Mouse (Mus musculus) testis, postnatal 14 days (tissue): Measurements from ENCODE around the gene H2afv.
"Not testable (repeated sequence)": the region's sequence is repeated elsewhere in the genome, so short reads cannot be mapped to it uniquely, and the experiment has no call there.

Experiments used
- DNase-seq: peaks from one replicate; pipeline ENCODE4 v3.0.0; 2021; ENCODE audit warnings: low spot score

The H2afv gene

DNA sequence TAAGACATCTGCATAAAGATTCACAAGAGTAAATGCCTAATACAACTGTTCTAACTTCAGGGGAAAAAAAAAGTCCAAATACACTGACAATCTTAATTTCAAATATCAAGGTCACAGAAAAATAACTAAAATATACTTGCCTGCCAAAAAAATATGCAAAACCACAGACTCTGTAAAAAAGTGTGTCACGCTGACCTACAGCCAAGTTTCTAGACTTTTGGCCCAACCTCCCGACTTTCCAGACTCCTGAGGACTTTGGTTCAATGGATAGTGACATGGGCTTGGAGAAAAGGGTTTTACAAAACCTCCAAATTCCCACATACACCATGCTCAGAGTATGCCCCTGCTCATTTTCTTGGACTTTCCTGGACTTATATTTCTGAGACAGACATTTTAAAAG is 24.3 kb upstream of the H2afv start:
- DNase-seq, result no peak

DNA sequence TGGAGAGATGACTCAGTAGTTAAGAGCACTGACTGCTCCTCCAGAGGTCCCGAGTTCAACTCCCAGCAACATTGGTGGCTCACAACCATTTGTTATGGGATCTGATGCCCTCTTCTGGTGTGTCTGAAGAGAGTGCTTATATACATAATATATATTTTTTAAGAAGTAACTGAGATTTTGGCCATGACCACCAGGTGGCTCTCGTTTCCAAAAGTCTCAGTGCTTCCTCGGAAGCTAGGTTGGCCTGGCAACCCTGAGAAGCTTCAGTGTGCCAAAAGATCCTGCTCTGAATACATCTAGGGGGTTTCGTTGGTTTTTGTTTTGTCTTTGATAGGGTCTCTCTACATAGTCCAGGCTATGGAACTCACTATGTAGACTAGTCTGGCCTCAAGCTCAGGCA is 20.9 kb upstream of the H2afv start:
- no peak for DNase-seq

DNA sequence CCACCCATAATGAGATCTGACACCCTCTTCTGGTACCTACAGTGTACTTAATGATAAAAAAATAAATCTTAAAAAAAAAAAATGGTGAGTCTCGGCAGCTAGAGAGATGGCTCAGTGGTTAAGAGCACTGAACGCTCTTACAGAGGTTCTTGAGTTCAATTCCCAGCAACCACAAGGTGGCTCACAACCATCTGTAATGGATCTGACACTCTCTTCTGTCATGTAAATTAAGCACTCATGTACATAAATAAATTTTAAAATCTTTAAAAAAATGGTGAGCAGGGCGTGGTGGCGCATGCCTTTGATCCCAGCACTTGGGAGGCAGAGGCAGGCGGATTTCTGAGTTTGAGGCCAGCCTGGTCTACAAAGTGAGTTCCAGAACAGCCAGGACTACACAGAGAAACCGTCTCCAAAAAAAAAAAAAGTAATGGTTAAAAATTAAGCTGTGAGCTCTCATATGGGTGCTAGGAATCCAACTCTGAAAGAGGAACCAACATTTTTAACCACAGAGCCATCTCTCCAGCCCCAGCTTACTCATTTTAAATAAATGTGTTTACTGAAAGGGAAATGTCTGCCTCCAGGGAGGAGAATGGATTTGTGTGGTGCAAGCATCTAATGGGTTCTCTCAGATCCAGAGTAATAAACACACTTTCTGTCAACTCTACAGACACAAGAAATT is 19.1 kb upstream of the H2afv start:
- no peak for DNase-seq

DNA sequence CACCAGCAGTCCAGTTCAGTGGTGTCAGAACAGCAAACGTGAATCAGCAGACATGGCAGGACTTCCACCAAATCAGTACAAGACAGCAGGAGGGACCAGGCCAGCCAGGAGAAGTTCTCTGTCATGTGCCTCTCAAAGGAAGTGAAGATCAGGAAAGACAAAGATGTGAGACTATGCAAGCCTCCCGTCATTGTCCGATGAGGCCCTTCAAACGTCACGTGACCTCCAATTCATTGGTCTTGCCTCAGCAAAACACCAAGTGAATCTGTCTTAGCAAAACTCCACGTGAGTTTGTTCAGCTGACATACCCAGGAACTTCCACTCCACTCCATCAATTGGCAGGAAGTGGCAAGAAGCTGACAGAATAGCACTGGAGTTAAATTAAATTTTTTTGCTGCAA is 11.8 kb upstream of the H2afv start:
- DNase-seq, result no peak

DNA sequence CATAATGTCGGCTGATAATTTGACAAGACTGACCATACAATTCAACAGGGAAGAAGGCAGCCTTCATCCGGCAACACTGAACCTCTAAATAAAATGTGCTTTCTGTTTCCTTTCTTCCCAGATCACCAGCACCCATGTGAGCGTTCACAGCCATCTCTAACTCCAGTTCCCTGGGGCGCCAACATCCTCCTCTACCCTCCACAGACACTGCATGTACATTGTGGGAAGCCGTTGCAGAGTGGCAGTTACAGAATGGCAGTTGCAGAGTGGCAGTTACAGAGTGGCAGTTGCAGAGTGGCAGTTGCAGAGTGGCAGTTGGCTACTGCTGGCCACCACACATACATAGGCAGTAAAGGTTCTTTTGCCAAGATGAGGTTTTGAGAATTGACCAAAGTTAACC is 3.9 kb upstream of the H2afv start:
- not testable (repeated sequence) for DNase-seq

DNA sequence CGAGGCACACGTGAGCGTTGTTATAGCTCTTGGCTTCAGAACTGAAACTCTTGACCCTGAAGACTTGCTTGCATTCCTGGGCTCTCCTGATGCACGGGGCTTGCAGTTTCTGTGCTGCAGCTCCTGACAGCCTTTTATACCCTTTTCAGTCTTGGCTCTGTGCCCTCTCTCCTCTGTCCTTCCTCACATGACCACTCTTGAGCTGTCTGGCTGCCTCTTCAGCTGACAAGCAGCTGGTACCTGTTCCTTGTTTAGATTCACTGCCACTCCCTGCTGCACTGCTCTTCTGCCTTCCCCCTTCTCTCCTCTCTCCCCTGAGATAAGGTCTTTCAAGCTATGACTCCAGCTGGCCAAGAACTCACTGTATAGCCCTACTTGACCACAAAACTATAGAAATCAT is 3.2 kb upstream of the H2afv start:
- no peak for DNase-seq

DNA sequence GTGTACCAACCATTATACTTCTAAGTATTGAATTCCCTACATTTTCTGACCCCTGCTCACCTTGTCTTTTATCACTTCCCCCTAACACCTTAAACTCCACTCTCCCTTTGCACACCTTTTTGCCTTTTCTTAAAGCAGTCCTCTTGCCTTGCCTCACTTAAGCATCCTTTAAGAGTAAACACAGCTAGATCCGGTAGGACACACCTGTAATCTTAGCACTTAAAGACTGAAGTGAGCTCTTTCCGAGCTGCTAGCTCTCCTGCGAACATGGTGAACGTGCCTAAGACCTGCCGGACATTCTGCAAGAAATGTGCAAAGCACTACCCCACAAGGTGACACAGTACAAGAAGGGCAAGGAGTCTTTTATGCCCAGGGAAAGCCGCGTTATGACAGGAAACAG is 1.7 kb upstream of the H2afv start:
- DNase-seq, result no peak

DNA sequence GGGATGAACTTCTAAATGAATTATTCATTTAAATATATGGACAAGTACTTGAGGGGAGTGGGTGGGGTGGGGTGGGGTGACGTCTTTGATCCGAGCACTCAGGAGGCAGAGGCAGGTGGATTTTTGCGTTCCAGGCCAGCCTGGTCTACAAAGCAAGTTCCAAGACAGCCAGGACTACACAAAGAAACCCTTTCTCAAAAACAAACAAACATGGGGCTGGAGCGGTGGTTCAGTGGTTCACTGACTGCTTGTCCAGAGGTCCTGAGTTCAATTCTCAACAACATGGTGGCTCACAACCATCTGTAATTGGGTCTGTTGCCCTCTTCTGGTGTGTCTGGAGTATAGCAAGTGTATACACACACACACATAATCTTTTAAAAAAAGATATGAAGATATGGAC is 1.2 kb upstream of the H2afv start:
- DNase-seq, result no peak

DNA sequence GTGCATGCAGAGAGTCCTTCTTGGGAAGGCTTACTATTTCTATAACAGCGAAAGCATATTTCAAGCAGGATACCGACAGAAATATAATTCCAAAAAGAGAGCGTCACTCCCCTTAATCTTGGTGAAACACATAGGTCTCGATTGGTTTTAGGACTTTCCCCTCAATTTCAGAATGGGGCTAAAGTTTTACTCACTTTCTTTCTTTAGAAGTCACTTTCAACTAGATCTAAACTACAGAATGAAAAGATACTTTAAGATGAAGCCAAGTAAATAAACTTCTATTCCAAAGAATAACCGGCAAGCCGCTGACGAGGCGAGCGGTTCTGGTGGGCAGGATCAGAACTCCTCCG is 541 bp downstream of the H2afv start:
- DNase-seq, result no peak

DNA sequence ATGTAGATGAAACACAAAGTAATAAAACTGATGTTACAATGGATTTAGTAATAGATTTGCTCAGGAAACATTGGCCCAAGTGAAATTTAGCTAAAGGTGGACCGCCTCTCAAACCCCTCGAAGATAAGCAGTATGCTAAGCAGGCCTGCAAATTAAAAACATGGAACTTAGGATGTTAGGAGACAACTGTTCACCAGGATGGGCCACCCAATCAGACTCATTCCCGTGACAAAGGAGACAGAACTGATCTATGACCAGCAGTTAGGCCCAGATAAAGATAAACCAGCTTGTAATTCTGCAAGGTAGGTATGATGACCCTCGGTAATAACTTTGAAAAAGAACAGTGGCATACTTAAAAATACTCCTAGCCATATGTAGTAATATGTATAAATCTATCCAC is 1.1 kb downstream of the H2afv start:
- no peak for DNase-seq

DNA sequence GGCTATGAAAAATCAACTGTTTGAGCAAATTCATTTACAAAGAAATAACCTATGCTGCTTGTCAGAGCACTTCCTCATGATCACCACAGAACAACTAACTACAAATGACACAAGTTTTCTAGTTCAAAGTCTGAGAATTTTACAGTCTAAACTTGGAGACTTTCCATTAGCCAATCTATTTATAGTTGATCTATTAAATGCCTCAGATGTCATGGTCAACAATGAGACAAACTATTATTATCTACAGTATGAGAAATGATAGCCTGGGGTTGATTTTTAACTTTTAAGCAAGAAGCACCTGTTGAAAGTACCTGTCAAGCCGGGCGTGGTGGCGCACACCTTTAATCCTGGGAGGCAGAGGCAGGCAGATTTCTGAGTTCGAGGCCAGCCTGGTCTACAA is 1.7 kb downstream of the H2afv start:
- no peak for DNase-seq

DNA sequence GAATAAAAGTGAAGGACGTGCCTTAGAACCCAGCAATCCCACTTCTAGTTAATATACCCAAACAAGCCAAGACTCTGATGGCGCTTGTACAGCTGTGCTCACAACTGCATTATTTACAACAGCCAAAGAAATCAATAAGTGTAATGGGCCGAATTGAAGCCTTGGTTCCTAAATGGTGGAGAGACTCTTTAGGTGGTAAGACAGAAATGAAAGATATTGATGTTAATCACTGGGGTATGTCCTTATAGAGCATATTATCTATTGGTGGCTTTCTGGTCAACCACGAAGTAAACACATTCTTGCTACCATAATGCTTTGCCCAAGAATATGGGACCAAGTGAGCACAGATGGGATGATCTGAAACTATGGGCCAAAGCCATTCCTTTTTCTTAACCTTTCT is 4.1 kb downstream of the H2afv start:
- DNase-seq, result no peak

DNA sequence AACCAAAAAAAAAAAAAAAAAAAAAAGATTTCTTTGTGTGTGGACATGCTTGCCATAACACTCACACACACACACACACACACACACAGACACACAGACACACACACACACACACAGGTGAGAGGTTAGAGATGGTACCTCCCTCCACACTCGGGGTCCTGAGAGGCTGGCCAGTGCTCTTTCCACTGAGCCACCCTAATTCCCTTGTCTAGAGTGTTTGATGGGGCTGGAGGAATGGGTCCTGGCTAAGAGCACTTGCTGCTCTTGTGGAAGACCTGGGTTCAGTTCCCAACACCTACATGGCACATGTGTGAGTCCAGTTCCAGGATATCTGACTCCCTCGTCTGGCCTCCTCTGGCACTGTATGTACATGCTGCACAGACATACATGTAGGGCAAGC is 6.6 kb downstream of the H2afv start:
- no peak for DNase-seq

DNA sequence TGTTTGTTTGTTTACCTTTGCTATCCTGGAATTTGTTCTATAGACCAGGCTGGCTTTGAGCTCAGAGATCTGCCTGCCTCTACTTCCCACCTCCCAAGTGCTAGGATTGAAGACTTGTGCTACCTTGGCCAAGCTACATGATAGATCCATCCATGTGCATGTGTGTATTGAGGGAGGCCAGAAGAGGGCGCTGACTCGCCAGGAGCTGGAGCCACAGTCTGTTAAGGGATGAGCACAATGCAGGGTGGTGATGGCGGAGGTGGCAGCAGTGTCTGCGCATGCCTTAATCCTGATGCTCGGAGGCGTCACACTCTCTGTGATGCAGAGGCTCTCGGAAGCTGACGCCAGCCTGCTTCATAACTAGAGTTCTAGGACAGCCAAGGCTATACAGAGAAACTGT is 7.8 kb downstream of the H2afv start:
- DNase-seq, result no peak

DNA sequence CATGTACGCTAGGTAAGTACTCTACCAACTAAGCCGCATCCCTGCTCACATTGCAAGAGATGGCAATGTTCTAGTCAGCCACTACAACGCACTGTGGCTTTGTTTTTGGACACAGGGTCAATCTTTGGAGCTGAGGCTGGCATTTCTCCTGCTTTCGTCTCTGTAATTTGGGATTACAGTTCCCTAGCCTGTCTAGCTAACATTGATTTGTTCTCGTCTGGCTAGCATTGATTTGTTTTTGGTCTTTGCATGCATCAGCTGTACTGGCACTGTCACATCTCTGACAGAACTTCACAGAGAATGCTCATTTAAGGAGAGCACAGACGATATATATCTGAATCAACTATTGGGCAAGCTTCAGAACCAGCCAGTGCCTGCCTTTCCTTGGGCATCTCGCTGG is 14.1 kb downstream of the H2afv start:
- DNase-seq, result no peak

DNA sequence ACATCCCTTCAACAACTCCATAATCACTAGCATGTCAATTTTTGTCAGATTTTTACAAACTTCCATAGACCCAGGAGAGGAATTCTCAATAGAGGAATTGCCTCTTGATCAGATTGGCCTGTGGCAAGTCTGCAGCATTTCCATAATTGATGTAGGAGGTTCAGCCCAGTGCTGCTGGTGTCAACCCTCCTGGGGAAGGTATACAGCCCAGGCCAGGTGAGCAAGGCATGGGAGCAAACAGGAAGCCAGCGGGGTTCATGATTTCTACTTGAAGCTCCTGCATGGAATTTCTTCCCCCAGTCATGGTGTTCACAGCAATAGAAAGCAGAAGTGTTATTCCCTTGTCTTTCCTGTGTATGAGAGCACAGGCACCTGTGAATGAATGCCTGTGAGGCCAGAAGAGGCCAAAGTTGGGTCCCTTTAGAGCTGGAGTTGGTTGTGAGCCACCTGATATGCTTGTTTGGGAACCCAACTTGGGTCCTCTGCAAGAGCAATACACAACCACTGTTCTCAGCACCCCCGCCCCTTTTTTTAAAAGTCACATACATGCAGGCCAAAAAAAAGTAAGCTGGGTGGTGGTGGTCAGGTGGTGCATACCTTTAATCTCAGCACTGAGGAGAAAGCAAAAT is 23.4 kb downstream of the H2afv start:
- no peak for DNase-seq

DNA sequence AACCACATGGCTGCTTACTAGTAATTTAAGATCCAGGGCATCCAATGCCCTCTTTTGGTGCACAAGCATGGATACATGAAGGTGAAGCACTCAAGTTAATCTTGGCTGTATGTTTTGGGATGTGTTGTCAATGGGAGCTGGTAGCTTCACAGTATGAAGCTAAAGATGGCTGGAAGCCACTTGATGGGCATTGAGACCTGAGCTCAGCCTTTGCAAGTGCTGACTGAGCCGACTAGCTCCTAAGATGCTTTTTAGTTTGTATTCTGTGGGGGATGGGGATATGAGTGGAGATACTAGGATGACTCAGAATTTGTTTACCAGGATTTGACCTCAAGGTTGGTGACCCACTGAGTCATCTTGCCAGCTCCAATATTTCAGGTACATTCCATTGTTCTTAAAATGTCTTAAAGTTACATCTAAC is 23.9 kb downstream of the H2afv start:
- no peak for DNase-seq

DNA sequence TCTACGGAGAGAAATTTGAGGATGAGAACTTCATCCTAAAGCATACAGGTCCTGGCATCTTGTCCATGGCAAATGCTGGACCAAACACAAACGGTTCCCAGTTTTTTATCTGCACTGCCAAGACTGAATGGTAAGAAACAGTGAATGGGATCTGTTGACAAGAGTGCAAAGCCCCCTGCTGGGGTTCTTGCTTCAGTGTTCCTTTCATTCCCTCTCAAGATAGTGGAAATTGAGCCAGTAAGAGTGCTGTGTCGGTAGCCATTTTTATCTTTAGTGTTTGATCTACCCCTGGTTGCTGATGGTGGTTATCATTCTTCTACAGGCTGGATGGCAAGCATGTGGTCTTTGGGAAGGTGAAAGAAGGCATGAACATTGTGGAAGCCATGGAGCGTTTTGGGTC is 25.1 kb downstream of the H2afv start:
- not testable (repeated sequence) for DNase-seq

DNA sequence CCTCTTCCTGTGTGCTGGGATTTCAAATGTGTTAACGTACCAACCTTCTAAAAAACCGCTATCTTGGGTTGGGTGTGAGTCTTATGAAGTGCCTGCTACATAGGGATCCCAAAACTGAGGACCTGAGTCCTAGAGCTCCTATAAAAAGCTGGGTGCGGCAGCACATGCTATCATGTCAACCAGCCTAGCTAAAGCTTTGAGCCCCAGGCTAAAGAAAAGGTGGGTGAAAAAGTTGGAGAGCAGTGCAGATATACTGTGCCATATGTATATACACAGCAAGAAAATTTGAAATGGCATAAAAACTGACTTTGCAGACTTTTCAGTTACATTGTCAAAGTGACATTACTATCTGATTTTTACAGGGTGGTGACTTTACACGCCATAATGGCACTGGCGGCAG is 25.5 kb downstream of the H2afv start:
- DNase-seq, result no peak

DNA sequence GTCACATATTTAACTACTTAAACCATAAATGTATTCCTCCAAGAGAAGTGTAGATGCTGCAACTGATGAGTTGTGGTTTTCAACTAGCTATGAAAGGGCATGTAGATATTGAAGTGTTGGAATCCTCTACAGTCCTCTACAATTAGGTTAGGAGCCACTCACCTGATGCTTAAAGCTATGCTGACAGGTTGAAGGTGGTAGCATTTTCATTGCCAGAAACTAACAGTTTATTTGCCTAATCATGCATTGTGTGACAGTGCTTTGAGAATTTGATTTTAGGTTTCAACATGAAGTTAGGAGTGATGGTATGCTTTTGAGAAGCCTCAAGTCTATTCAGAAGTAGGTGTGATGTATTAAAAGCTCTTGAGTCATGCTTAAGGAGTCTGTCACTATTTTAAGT is 26.8 kb downstream of the H2afv start:
- no peak for DNase-seq

DNA sequence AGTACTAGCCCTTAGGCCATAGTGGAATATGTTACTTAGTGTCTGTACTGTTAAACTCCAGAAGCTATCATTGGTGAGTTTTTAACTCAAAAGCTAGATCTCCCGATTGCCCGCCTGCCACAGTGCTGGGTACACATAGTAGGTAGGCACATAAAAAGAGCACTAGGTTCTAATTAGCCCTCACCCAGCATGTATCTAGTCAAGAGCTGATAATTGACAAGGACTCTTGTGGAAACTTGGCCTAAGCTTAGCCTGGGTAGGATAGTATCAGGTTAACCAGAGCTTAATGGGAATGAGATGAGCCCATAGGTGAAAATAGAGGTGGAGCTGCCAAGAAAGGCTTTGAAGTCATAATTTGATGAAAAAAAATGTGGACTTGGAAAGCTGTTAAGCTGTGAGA is 27.2 kb downstream of the H2afv start:
- DNase-seq, result no peak

DNA sequence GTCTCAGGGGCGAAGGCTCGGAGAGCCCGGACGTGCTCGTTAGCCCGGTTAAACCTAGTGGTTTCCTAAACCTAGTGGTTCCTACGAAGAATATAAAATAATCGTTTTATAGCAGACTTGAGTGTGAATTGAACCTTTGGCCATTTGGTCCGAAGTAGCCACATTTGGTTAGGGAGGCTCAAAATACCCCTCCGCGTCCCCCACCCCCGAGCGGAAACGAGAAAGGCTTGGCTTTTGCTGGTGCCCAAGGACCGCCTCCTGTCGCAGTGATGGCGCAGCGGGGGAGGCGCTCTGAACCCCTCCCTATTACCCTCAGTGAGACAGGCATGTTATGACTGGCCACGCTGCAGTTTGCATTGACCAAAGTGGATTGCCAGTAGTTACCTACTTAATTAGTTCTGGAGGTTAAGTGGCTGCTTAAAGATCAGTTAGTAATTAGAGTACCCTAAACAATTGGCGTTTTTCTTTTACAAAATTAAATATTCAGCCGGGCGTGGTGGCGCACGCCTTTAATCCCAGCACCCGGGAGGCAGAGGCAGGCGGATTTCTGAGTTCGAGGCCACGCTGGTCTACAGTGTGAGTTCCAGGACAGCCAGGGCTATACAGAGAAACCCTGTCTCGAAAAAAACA is 27.7 kb downstream of the H2afv start:
- DNase-seq, result peak; percentile 80

DNA sequence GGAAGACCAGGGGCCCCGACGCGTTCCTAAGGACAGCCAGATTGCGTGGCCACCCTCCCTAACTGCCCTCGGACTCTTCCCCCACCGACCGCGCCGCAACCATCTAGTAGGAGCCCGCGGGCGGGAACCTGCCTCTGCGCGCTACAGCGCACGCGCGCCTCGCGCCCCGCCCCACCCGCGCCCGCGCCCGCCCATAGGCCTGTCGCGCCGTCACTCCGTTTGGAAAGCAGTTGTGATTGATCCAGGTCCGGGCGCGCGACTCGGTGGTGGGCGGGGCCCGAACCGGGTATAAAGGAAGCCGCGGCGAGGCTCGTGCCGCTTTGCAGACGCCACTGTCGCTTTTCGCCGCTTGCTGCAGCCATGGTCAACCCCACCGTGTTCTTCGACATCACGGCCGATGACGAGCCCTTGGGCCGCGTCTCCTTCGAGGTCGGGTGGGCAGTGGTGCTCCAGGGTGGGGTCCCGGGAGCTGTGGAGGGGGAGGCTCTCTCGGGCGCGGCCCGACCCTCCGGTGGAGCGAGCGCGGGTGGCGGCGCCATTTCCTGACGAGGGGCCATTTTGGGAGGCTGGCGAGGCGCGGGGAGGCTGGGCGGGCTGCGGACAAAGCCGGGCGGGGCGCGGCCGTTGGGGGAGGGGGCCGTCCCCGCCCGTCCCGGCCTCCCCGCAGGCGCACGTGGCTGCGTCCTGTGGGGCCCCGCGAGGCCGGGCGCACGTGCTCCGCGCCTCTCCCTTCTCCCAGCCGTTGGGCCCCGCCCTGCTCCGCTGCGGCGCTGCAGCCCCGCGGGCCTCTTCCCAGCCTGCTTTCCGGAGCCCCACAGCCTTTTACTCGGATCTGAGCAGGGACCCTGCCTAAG is 28.5 kb downstream of the H2afv start:
- DNase-seq, result peak; percentile 97
